Mouse (Mus musculus): ENCODE measurements around the gene Glrx5.

- no peak for TF ChIP-seq CTCF (IDR thresholded peaks at IDR 0.05; ENCODE audit: control insufficient read depth, insufficient read depth, insufficient read length)
- no peak for TF ChIP-seq USF1 (IDR thresholded peaks at IDR 0.05; ENCODE audit: low read depth)
- no peak for TF ChIP-seq MAX (IDR thresholded peaks at IDR 0.05)
- TF ChIP-seq MYOD1 (IDR thresholded peaks at IDR 0.05; ENCODE audit: control insufficient read depth, insufficient read length, low read depth) = no peak
- TF ChIP-seq CEBPB (IDR thresholded peaks at IDR 0.05; ENCODE audit: low read depth) = no peak
These were observed 44.0 kb downstream of the Glrx5 start for GRCm38 (mm10) chr12:105076511-105076910.
